Mouse (Mus musculus): ENCODE measurements around the gene Olfr6.
"Not testable (repeated sequence)": the region's sequence is repeated elsewhere in the genome, so short reads cannot be mapped to it uniquely, and the experiment has no call there.

Olfr6 gene

GRCm38 (mm10) chr7:106963837-106964236 lies at the start of gene Olfr6:
Olfr6 (minus strand) TSS chr7:106963937.
- no peak for DNase-seq

DNA sequence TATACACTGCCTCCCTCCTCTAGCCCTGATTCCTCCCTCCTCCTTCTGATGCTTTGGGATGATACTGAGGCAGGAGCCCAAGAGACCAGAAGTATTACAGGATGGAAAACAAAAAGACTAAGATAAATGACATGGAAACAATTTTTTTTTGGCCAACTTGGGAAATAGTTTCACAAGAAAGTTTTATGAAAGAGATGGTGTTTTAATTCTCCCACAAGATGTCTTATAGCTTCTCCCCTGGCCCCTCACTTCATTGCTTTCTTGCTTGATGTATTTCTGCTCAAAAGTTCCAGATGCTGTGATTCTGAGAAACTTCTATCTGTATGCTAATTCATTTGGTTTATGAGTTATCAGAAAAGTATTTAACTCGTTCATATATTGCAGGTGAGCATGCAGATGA lies 42.2 kb upstream of the Olfr6 start, which contains the start of gene Olfr2:
TSS of gene Olfr2 (minus strand) at position 101 of the 400 bp plus-strand sequence.
- DNase-seq, result no peak

DNA sequence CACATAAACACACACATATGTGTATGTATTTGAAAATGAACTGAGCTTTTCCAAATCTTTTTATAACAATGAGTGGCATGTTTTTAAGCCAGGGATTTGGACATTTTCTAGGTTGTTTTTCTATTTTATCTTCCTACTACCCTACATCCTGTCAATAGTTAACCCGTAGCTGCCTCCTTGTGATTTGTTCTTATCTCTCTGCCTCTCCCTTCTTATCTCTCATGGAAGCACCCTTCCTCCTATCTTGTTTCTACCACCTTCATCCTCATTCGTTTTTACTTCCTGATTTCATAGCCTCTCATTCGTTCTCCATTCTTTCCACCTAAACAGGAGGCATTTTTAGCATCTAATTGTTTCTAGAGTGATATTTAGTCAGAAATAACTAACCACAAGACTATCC lies 40.4 kb upstream of the Olfr6 start:
- no peak for DNase-seq

DNA sequence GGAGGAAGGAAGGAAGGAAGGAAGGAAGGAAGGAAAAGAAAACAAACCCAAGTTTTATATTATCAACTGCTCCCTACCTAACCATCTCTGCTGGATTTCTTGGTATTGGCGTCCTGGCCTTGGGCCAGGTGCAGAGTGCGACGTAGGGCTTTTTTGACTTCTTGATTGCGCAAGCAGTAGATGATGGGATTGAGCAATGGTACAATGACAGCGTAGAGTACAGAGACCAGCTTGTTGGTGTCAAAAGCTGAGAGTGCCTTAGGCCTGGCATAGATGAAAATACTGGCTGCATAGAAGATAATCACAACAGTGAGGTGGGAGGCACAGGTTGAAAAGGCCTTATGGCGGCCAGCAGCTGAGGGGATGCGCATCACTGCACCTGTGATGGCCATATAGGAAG lies 37.1 kb upstream of the Olfr6 start:
- no peak for DNase-seq

GRCm38 (mm10) chr7:106985236-106985635 lies 21.5 kb upstream of the Olfr6 start:
- no peak for DNase-seq

DNA sequence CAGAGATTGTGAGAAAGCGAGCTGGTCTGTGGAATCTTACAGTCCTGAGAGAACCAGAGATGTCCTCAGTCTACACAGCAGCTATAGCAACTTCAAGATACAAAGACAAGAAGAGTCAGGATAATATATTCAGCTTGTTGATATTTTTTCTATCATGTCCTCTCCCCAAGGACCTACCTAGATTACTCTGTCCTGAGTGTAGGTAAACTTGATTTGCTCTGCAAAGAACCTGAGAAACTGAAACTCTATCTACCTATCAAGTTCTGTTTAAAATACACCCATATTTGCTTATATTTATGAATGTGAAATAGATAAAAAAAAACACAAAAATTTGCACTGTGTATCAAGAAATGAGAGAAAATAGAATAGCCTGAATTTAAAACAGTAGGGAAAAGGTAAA lies 11.6 kb upstream of the Olfr6 start, which contains the start of gene Olfr711:
TSS of gene Olfr711 (minus strand) at position 101 of the 400 bp plus-strand sequence.
- DNase-seq, result no peak

- DNase-seq, result not testable (repeated sequence)
These were observed 3.8 kb upstream of the Olfr6 start for GRCm38 (mm10) chr7:106967503-106967902.

- DNase-seq, result no peak
These were observed 15.5 kb downstream of the Olfr6 start, which contains the start of gene Olfr710 for GRCm38 (mm10) chr7:106948212-106948611. Olfr710 (minus strand) TSS chr7:106948312.

- no peak for DNase-seq
These were observed 31.6 kb downstream of the Olfr6 start, which contains the start of gene Olfr709-ps1 for GRCm38 (mm10) chr7:106932119-106932518. Olfr709-ps1 (minus strand) TSS chr7:106932219.

DNA sequence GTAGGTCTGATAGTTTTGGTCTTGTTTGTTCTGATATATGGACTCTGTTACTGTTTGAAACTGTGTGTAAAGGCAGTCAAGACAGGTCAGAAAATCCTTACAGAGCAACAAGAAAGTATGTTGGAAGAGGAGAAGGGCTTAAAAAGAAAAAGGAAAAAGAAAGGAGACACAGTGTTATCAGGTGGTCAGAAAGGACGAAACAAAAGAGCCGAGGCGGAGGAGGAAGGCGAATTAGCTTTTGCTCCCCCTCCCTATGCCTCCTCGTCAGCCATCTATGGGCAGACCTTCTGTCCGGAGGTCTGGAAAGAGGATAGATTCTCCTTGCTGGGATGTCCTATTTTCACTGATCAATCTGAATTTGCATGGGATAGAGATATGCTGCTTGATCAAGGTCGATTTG lies 42.8 kb downstream of the Olfr6 start:
- DNase-seq, result not testable (repeated sequence)

- no peak for DNase-seq
These were observed 56.1 kb downstream of the Olfr6 start, which contains the start of gene Olfr1532-ps1 for GRCm38 (mm10) chr7:106907676-106908075. Olfr1532-ps1 (plus strand) TSS chr7:106908001.
